Mouse (Mus musculus) kidney, postnatal 14 days (tissue): ENCODE data around the gene Troap.
"Not testable (repeated sequence)": the region's sequence is repeated elsewhere in the genome, so short reads cannot be mapped to it uniquely, and the experiment has no call there.

Experiments used
- DNase-seq: peaks from one replicate; pipeline ENCODE4 v3.0.0; 2022; ENCODE audit warnings: mixed read lengths

Gene Troap

DNA sequence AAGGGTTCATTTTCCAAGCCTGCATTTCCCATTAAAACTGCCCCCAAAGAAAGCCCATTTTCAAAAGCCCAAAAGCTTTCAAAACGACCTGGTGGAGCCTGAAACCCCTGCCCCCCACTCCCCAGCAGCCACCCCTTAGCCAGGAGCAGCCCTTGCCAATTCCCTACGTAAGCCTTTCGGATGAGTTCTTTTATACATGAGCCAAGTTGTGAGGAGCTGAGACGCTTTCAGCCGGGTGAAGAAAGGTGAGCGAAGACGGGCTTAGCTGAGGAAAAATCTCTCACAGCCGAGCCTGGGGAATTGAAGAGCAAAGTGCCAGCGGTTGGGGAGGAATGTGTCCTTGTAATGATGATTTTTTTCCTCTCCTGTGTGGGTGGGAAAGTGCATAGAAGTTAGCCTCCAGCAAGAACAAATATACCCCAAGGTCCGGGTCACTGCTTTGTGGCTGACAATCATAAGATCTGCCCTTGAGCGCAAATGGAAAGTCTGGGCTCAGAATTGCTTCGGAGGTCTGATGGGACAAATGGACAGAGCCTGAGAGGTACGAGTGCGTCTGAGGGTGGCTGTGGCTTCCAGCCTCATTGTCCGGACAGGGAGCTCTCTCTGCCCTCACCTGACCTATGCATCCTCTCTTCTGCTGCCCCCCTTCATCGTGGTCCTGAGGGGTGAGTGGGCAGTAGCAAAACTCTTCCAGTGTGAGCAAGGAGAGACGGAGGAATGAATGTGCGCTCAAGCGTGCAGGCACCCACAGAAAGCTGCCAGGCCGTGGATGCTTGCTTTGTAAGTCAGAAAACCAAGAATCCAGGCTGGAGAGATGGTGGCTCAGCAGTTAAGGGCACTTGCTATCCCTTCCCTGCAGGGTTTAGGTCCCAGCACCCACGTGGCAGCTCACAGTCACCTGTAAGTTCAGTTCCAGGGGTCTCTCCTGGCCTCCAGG lies 33.2 kb upstream of the Troap start:
- no peak for DNase-seq

DNA sequence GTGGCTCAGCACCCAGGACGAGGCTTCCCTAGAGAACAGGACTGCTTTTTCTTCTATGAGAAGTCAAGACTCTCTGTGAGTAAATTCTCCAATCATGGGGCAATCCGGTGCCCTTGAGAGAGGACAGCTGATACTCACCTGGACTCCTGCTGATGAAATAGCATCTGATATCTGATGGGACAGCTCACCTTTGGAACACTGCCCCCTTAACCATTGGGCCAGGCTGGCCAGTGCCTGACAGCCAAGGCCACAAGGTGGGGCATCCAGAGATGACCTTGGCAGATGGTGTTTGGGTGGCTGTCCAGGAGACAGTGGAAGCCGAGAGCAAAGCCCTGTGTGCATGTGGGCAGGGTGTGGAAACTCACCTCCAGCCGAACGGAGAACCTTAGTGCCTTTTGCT lies 32.0 kb upstream of the Troap start:
- DNase-seq, result no peak

DNA sequence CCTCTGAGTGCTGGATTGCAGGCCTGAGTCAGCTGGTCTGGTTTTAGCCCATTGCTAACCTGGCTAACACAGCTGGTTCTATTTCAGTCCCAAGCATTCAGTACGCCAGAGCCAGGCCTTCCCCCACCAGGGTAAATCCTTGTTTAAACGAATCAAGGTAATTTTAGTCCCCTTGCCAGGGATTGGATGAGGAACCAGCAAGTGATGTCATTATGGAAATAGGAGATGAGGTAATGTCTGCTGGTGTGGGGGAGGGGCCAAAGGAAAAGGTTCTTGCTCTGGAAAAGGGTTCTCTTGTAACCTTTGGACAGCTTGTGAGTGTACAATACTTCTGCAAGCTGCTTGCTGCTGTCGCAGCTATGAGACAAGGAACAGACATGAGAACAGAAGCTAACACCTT lies 29.5 kb upstream of the Troap start:
- no peak for DNase-seq

DNA sequence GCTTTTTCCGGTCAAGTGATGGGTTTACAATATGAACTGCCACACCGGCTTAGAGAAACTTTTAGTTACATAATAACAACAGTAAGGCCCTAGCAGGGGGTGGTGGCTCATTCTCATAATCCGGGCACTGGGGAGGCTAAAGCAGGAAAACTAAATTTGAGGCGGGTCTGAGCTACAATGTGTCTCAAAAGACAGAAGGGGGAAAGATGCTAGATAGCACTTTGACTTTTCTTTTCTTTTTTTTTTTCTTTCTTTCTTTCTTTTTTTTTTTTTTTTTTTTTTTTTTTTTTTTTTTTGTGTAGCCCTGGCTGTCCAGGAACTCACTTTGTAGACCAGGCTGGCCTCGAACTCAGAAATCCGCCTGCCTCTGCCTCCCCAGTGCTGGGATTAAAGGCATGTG lies 28.6 kb upstream of the Troap start:
- DNase-seq, result not testable (repeated sequence)

DNA sequence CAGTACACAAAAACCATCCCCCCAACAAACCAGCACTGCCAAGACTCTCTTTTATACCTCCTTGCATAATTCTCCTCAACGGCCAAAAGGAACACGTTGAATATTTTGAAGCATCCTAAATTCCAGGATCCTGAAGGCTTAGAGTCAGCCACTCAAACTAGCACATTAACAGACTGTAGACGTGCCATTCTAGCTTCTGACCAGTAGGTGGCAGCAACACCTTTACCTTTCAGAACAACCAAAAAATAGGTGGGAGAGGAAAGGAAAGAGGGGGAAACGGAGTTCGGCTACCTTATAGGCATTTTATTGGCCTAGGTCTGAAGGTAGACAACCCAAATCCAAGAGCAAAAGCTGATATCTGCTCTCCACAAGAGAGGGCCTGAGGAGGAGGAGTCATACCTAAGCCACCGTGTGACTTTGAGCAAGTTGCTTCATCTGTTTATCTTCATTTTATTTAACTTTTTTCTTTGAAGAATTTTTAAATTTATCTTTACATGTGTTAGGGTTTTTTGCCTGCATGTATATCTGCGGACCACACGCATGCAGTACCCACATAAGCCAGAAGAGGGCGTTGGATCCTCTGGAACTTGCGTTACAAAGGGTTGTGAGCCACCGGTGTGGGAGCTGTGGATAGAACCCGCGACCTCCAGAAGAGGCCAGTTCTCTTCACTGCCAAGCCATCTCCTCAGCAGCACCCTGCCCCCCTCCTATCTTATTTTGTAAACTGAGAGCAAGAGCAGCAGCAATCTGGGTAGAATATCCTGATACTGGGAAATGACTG lies 24.7 kb upstream of the Troap start:
- peak; percentile 71 for DNase-seq

DNA sequence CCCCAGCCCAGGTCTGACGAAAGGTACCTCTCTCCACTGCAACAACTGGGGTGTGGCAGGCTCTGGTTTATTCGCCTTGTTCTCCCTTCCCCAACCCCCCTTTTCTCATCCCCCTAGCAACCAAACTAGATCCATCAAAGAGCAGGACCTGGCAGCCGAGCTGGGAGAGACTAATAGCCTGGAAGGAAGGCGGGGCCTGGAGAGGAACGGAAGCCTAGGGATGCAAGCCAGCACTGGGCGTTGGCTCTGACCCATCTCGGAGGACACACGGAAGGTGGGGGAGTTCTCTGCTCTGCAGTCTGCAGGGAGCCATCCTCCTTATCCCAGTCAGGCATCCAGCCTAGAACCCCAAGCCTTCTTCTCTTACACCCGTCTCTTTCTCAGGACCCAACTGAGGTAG lies 21.0 kb upstream of the Troap start:
- peak; percentile 42 for DNase-seq

DNA sequence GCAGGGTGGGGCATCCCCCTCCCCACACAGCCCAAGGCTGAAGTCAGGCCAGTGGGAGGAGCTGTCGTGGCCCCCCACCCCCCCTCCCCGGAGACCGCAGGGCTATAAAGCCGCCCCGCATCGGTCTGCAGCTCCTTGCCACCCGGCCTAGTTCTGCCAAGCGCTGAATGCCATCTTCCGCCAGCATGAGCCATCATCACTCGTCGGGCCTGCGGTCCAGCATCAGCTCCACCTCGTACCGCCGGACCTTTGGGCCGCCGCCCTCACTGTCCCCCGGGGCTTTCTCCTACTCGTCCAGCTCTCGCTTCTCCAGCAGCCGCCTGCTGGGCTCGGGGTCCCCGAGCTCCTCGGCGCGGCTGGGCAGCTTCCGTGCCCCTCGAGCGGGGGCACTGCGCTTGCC lies 19.3 kb upstream of the Troap start, which contains the start of gene Prph:
Gene Prph (plus strand): TSS at position 135 of the 400 bp plus-strand sequence.
- DNase-seq, result no peak

DNA sequence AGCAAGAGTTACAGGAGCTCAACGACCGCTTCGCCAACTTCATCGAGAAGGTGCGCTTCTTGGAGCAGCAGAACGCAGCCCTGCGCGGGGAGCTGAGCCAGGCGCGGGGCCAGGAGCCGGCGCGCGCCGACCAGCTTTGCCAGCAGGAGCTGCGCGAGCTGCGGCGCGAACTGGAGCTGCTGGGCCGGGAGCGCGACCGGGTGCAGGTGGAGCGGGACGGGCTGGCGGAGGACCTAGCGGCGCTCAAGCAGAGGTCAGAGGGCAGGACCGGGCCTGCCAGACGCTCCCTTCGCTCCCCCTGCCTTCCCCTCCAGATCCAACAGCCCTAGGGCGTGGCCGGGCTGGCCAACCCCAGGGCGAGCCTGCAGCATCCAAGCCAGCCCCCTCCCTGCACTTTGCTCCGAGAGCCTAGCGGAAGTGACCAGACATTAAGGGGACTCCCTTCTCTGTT lies 18.8 kb upstream of the Troap start:
- peak; percentile 43 for DNase-seq

DNA sequence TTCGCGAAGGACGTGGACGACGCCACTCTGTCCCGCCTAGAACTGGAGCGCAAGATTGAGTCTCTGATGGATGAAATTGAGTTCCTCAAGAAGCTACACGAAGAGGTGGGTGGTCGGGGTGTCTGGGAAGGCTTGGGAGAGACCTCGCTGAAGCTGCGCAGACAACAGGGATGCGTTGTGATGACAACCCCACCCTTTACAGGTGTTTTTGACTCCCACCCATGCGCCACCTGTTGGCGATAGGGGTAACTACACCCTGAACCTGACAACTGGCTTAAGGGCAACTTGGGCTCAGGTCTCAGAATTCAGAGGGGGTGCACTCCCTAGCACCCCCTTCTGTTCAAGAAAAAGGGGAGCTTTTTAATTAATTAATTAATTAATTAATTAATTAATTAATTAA lies 18.0 kb upstream of the Troap start:
- no peak for DNase-seq

DNA sequence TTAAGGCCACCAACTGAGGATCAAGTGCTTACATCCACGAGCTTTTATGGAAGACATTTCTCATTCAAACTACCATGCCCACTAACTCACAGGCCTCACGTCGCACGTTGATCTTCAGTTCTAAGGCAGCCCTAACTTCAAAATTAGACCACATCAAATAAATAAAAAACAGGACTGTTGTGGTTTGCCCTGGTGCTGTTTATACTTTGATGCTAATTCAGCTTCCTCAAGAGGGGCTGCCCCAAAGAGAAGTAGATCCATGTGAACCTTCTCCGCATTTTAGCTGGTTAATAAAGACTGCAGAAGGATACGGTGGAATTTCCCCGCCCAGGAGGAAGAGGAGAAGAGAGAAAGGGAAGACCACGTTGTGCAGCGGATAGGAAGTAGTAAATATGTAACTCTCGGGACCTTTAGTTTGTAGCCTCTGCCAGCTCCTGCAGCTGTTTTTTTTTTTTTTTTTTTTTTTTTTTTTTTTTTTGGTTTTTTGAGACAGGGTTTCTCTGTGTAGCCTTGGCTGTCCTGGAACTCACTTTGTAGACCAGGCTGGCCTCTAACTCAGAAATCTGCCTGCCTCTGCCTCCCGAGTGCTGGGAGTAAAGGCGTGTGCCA lies 8.7 kb upstream of the Troap start:
- no peak for DNase-seq

DNA sequence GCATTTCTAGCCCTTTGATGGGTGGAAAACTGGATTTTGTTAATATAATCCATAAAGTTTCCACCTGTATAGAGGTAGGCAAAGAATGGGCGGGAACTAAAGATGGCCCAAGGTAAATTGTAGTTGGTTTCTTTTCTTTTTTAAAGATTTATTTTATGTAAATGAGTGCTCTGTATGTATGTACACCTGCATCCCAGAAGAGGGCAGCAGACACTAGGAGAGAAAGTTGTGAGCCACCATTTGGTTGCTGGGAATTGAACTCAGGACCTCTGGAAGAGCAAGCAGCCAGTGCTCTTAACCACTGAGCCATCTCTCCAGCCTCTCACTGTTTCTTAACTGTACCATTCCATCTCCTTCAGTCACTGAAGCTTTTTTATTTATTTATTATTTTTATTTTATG lies 2.4 kb upstream of the Troap start:
- no peak for DNase-seq

DNA sequence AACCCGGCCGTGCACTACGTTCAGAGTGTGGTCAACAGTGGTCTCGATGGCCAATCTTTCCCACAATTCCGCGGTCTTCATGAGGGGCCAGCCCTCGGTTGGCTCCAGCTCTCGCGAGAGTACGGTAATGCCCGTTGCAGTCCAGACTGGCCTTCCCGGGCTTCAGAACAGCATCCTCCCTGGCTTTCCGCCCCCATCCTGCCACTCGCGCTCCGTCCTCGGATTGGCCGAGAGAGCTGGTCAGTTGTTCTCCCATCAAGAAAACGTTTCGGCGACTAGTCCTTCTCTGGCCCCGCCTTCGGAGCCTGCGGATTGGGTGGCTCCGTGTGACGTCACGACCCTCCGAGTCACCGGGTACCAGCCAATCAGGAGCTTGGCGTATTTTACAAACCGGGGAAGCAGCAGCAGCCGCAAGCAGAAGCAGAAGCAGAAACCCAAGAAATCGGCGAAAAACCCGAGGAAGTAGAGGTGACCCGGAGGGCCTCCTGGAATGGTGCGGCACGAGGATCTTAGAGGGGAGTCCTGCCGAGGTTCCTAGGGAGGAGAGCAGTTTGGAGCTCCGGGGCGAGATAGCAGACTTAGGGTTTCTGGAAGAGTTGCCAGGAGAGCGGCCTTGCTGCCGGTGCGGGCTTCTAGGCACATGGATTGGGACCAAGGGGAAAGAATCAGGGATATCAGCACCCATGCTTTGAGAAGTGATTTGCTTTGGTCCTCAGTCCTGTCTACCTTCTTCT lies 392 bp downstream of the Troap start:
- peak; percentile 99 for DNase-seq

DNA sequence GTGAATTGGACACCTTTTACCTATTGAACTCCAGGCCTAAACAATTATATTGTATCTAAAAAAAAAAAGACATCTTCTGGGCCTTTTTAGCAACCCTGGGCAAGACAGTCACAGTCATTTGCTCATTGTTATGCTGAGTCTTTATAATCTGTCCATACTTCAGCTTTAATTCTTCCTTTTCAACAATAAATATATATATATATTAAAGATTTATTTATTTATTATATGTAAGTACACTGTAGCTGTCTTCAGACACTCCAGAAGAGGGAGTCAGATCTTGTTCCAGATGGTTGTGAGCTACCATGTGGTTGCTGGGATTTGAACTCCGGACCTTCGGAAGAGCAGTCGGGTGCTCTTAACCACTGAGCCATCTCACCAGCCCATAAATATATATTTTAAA lies 1.6 kb downstream of the Troap start:
- not testable (repeated sequence) for DNase-seq

DNA sequence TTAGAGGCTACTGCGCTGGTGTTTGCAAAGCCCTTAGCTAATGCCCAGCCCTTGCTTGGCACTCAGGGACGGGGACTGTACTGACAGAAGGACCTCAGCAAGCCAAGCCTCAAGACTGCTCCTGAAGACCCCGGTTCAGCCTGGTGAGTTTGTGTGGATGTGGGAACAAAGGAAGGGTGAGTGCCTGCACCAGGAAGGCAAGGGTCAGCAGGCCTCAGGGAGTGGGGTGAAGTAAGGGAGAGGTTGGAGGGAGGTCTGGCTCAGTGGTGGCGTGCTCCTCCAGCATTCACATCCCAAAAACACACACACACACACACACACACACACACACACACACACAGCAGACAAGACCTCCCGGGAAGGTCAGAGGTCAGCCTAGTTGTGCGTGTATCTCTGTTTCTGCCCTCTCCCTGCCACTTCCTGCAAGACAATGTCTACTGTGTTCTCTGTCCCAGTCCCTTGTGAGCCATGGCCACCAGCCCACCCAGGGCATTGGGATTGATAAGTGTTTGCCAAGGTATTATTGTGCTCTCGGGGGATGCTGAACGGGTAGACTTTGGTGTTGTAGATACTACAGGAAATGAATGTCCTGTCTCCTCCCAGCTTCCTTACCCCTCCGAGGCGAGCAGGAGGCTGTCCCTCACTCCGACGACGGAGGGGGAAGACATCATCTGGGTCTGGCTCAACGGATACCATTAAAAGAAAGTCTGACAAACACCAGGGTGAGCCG lies 4.0 kb downstream of the Troap start:
- no peak for DNase-seq

DNA sequence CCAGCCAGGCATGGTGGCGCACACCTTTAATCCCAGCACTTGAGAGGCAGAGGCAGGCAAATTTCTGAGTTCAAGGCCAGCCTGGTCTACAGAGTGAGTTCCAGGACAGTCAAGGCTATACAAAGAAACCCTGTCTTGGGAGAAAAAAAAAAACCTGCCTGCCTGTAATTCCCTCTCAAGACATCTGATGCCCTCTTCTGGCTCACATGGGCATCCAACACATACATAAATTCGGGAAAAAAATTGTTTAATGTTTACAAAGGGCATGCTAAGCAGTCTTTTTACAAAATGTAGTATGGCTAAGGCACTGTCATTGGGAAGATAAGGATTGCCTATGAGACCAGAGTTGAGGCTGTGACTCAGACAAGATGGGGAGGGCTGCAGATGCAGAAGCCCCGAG lies 5.4 kb downstream of the Troap start:
- no peak for DNase-seq

DNA sequence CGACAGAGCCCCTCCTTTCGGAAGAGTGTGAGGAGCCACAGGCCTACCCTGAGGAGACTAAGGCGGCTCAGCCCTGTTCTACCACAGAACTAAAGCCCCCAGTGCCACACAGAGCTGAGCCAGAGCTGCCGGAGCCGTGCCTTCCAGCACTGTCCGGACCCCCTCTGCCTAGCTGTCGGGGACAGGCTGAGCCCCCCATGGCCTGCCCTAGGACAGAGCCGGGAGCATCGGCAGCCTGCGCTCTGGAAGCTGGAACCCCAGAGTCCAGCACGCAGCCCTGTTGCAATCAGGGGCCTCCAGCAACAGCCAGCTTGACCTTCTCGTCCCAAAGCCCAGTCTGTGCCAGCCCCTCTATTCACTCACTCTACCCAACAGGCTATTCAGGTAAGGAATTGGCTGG lies 7.9 kb downstream of the Troap start:
- DNase-seq, result no peak

DNA sequence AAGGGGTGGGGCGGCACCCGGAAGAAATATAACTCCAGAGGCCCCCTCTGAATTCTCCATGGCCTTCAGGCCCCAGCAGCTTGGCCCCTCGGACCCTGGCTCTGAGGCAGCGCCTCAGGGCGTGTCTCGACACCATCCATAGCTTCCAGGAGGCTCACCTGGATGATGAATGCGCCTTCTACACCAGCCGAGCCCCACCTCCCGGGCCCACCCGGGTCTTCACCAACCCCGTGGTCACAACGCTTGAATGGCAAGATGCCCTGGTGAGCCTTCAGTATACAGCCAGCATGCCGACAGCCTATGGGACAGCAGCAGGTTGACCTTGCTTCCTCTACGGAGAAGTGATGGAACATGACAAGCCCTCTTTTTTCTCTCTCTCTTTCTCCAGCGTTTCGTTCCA lies 8.5 kb downstream of the Troap start:
- no peak for DNase-seq

DNA sequence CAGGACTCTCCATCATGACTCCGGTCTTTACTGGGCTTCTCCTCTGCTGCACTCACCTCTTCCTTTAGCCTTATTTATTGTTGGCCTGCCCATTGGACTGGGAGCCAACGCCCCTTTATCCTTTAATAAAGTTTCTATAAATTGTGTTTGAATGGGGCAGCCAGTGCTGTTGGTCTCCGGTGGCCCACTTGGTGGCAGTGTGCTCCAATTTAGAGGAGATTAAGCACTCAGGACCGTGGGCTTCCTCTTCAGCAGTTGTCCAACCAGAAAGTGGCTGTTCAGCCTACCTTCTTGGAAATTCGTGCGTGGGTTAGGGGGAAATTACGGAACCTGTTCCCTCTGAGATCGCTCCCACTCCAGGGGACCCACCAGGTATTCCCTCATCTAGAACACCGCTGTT lies 8.9 kb downstream of the Troap start:
- peak; percentile 74 for DNase-seq

DNA sequence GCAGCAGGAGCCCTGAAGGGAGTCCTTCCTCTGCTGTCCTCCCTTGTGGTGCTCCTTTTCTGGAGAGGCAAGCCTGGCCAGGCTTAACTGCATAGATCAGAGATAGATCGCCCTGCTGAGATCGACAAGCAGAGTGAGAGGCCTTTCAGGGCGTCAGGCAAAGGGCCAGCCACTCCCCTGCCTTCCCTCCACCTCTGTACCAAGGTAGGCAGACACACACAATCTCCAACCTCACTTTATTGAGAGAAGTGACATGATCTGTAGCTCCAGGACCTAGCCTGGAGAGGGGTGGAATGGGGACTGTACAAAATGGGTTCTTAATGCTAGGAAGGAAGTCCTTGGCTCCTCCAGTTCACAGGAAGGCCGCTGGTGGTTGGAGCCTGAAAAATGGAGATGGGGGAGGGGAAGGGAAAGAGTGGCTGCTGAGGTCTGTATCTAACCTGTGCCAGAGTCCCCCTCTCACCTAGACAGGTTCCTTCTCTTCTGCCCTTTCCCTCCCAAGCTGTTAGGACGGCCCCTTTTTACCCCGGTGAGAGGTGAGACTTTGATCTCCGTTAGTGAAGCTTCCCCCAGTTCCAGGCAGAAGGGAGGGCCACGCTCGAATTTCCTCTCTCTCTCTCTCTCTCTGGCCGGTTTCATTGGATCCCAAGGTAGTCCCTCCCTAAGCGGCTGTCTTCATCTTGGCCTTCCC lies 9.6 kb downstream of the Troap start:
- peak; percentile 55 for DNase-seq

DNA sequence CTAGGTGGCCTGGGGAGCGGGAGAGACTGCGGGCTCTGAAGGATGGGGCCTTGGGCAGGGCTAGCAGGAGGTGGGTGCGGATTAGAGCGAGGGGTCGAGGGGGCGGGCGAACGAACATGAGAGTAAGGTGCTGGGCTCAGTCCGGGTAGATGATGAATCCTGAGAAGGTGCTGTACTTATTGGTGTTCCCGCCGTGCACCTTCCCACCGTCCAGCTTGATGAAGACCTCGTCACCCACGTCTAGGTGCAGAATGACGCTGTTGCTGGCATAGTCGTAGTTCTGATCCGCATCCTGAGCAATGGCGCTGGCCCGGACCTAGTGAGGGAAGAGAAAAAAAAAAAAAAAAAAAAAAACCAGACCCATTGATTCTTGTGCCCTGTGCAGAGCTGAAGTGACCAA lies 10.2 kb downstream of the Troap start:
- no peak for DNase-seq

DNA sequence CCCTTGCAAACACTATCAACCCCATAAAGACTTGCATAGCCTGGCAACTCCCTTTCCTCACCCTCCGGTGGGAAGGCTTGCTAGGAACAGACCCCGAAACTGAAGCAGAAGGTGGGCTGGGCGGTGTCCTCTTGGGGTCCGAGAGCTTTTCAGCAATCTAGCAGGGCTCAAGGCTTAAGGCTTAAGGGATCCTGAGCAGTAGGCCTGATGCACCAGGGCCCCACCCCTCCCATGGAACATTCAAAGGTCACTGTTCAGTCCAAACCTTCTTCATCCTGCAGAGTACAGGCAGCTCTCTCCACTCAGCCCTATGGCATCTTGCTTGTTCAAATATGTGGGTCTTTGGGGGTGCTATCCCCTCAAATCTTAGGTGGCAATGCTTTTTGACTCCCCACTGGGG lies 11.6 kb downstream of the Troap start:
- no peak for DNase-seq
